Mouse (Mus musculus): Measurements from ENCODE around the gene M1ap.

The M1ap gene

GRCm38 (mm10) chr6:82939167-82939912 lies 7.4 kb upstream of the M1ap start, which contains the start of gene Sema4f:
TSS of gene Sema4f (minus strand) at chr6:82939769.
- peak; percentile 93 for DNase-seq

GRCm38 (mm10) chr6:82940765-82941164 lies 5.9 kb upstream of the M1ap start:
- DNase-seq = no peak

DNA sequence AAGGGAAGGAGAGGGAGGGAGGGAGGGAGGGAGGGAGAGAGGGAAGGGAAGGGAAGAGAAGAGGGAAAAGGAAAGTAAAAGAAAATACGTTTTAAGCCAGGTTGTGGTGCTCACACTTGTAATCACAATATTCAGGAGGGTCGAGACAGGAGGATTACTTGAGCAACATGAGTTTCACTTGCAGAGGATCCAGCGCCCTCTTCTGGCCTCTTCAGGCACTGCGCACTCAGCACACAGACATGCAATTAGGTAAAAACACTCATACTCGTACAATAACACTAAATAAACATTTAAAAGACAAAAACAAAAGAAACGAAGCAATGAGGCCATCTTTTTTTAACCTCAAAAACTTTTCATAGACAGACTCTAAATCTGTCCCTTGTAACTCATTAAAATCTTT lies 952 bp upstream of the M1ap start:
- no peak for DNase-seq

- DNase-seq = no peak
Measured at GRCm38 (mm10) chr6:82956553-82957251, 10.0 kb downstream of the M1ap start.

- DNase-seq = no peak
Measured at GRCm38 (mm10) chr6:82961664-82962063, 15.0 kb downstream of the M1ap start.

DNA sequence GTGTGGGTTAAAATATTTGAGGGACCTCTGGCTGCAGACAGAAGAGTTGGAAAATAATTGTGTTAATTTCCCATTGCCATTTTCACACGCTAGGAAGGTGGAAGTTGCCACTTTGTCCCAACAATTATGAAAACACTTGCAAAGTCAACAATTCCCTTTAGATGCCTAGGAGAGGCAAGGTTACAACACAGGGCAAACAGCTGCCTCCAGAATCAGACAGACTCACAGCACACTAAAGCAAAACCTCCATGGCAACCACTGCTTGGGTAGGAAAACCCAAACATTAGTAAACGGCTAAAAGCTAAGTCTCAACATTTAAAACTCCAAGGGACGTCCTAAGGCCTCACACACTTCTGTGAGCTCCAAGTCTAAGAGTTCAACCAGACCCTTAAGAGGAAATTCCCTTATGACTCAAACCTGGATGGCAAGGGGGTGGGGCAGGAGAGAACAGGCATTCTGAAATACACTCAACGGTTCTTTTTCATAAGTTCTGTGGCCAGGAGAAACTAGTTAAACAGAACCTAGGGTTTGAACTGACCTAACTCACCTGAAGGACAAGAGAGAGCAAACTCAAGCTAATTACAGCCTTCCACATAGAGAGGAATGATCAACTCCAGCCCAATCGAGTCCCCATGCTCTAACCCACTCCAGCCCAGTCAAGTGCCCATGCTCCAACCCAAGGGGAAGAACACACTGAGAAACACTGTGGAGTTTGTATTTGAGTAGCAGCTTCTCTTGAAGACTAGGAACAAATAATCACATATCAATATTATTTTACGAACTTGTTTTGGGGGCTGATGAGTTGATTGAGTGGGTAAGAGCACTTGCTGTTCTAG lies 22.8 kb downstream of the M1ap start:
- DNase-seq = no peak

DNA sequence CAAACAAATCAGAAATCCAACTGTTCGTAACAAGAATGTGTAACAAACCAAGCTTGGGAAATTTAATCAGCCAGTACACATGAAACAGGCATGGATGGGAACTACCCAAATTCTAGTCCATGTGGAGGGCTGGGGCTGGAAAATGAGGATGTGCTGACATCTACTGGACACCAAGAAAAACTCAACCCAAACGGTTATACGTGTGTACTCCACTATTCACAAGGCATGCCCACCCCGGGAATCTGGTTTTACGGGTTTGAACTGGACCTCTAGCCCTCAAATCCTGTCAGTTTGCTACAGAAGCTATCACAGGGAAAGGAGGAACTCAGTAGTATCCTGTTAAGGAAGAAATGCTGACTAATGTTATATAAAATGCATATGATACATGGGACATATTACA lies 24.3 kb downstream of the M1ap start:
- peak; percentile 61 for DNase-seq

DNA sequence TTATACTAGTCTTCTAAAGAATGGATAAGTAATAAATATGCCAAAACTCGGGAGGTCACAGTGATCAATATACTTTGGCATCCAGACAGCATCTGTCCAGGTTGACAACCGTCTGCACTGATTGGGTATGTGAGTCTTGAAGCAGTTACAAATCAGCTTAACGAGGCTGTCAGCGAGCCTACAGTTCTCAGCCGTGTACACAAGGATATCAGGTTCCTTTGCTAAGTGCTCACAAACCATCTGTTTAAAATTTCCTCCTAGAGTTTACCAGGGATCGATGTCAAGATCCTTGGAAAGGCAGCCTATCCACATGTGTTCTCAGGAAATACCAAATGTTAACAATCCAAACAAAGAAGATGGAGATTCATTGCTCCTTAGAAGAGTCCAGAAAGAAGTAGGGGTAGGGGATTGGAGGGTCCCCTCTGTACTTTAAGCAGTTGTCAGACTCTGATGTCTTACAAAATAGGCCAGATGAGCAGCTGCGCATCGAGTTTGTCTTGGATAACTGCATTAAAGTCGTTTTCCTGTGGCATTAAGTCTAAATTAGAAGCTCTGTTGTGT lies 40.8 kb downstream of the M1ap start:
- DNase-seq = no peak

DNA sequence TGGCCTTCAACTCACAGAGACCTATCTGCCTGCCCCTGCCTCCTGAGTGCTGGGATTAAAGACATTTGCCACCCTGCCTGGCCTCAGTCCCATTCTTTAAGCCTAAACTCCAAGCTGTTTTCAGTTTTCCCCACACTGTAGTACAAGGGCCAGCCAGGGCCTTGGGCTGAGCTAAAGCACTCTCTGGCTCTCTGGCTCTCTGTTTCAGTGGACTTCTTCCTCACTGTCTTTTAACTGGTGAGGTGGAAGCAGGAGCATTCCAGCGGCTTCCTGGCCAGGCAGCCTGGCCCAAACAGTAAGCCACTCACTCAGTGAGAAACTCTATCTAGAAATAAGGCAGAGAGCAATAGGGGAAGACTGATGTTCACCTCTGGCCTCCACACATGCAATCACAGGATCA lies 47.0 kb downstream of the M1ap start:
- DNase-seq = no peak

GRCm38 (mm10) chr6:82994372-82994771 lies 47.7 kb downstream of the M1ap start:
- no peak for DNase-seq

DNA sequence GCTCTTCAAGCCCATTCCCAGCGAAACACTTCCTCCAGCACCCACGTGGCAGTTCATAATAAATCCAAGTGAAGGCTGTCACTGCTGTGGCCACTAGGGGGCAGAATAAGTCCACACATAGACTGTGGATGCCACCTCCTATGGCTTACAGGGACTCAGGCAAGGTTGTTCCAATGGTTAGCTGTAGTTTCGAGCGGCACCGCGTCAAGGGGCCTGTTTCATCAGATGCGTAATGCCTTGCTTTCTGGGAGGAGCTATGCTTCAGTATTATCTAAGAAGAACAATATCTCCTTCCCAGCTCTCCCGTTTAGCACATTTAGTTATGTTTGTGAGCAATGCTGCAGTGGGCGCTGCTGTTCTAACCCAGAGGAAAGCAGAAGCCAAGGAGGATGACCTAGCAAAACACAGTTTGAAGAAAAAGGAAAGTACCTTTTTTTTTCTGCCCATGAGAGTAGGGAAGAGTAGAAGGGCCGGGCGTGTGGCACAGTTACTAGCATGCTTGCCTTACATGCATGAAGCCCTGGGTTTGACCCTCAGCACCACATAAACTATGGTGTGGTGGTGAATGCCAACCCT lies 50.1 kb downstream of the M1ap start:
- peak; percentile 84 for DNase-seq

GRCm38 (mm10) chr6:82997511-82998102 lies 50.9 kb downstream of the M1ap start:
- DNase-seq = no peak

GRCm38 (mm10) chr6:82998326-82998725 lies 51.6 kb downstream of the M1ap start:
- no peak for DNase-seq

- no peak for DNase-seq
Measured at GRCm38 (mm10) chr6:82999986-83000385, 53.3 kb downstream of the M1ap start.

DNA sequence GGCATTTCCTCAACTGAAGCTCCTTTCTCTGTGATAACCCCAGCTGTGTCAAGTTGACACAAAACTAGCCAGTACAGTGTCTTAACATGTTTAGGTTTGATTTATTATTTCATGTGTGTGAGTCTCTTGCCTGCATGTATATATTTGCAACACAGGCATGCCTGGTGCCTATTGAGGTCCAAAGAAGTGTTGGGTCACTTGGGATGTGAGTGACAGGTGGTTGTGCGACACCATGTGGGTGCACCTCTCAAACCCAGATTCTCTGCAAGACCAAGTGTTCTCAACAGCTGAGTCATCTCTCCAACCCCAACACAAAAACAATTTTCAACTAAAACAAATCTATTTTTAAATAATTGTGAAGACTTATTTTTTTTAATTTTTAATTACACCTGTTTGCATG lies 56.4 kb downstream of the M1ap start:
- no peak for DNase-seq

DNA sequence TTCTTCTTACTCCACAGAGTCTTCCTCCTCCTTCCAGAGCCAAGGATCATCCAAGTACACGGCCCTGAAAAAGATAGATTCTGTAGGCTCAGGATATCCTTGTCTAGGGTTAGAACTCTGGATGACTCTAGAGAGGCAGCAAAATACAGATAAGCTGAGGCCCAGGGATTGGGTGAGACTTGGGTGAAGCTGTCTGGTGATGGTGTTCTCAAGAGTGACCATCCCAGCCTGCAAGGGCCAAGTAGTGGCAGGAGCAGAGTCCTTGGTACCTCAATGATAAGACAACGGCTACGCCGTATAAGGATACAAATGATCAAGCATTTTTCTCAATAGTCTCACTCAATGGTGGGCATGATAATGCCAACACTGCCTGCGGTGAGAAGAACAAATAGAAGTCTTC lies 57.1 kb downstream of the M1ap start:
- no peak for DNase-seq

DNA sequence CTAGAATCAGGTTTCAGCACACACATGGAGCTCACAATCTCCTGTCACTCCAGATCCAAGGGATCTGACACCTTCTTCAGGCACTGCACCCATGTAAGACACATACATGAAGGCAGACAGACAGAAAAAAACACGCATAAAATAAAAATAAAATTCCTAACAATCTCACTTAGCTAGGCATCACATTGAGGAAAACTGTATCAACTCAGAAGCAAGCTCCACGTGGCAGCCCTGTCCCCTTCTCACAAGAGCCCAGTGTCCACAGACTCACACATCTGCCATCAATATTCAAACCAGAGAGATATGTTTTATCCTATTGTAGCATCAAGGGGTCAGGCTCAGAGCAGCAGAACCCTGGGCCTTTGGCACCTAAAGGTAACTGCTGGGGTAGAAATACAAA lies 57.6 kb downstream of the M1ap start:
- DNase-seq = no peak

GRCm38 (mm10) chr6:83004872-83005271 lies 58.2 kb downstream of the M1ap start:
- no peak for DNase-seq

- no peak for DNase-seq
Measured at GRCm38 (mm10) chr6:83005444-83006011, 58.8 kb downstream of the M1ap start.

DNA sequence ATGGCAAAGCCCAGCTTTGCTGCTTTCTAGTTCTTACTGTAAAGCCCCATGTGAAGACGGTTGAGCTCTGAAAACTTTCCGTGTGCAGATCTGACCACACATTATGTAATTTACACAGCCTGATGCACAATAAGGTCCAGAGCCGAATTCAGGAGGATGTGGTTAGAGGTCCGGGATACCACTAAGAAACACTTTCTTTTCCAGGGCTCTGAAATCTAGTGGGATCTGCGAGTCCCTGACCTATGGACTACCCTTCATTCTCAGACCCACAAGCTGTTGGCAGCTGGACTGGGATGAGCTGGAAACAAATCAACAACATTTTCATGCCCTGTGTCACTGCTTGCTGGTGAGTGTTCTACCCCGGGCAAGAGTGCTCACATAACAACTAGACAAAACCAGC lies 59.4 kb downstream of the M1ap start:
- no peak for DNase-seq

GRCm38 (mm10) chr6:83008659-83009058 lies 62.0 kb downstream of the M1ap start:
- DNase-seq = no peak

DNA sequence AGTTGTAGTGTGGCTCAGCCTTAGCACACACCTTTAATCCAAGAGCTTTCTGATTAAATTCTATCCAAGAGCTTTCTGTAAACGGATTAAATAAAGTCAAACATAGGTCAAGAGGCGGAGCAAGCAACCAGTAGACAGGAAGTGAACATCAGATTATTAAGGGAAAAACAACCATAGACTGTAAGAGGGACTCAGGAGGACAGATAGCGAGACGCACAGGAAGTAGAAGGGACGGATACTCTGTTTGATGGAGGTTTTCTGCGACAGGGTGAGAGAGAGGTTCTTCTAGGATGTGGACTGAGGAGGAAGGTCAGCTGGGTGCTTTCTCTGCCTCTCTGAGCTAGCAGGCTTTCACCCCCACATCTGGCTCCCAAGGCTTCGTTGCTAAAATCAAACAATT lies 63.3 kb downstream of the M1ap start:
- no peak for DNase-seq

All from cerebellum, adult 11-12 months (tissue).